Mouse (Mus musculus): ENCODE measurements at regions not wholly inside any gene's neighbourhood (a gene's known extent, or its start where the extent isn't known, plus 50 kb on each side); places are given as distances from the start of the nearest gene placed in this dataset.
"Not testable (repeated sequence)": the region's sequence is repeated elsewhere in the genome, so short reads cannot be mapped to it uniquely, and the experiment has no call there.

DNA sequence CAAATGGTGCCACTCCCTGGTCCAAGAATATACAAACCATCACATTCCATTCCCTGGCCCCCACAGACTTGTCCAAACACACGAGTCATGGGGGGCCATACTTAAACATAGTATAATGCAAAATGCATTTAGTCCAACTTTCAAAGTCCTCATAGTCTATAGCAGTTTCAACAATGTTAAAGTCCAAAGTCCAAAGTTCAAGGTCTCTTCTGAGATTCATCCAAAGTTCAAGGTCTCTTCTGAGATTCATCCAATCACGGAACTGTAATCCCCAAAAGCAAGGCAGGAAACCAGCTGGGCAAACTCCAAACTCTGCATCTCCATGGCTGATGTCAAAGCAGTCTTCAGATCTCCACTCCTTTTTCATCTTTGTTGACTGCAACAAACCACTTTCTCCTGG is 78.4 kb upstream of the Adtrp start:
- ATAC-seq (ENCODE audit: low FRiP score); H3K9me3 ChIP-seq; H3K9ac ChIP-seq; H3K27me3 ChIP-seq; H3K4me3 ChIP-seq; H3K4me2 ChIP-seq; H3K27ac ChIP-seq; H3K4me1 ChIP-seq (replicated peaks); H3K36me3 ChIP-seq: not testable (repeated sequence)
- WGBS = 84% methylated on average over 2 of the region's 2 CpGs

DNA sequence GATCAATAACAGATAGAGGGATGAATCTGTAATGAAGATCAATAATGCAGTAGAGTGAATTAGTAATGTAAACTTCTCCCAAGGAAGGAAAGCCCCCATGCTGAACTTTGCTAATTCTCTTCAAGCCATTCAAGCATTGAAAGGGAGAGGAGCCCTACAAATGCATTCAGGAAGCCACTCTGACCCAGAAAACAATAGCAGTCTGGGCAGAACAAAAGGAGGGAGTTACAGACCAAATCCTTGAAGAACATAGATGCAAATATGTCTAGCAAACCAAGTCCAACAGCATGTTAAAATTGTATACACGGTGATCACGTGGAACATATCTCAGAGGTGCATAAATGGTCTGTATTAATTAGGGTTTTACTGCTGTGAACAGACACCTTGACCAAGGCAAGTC is 77.7 kb upstream of the Adtrp start:
- no peak overlapping the region for H3K4me3 ChIP-seq
- no peaks in the 10 kb centered on the region for H3K9me3 ChIP-seq
- H3K36me3 ChIP-seq = no peaks in the 10 kb centered on the region
- no peak for ATAC-seq (ENCODE audit: low FRiP score)
- H3K4me1 ChIP-seq (replicated peaks) = no peaks in the 10 kb centered on the region
- no peak overlapping the region for H3K27ac ChIP-seq
- no peak overlapping the region for H3K4me2 ChIP-seq
- WGBS = 35% methylated on average over 2 of the region's 2 CpGs
- no peak overlapping the region for H3K9ac ChIP-seq
- H3K27me3 ChIP-seq = no peaks in the 10 kb centered on the region

DNA sequence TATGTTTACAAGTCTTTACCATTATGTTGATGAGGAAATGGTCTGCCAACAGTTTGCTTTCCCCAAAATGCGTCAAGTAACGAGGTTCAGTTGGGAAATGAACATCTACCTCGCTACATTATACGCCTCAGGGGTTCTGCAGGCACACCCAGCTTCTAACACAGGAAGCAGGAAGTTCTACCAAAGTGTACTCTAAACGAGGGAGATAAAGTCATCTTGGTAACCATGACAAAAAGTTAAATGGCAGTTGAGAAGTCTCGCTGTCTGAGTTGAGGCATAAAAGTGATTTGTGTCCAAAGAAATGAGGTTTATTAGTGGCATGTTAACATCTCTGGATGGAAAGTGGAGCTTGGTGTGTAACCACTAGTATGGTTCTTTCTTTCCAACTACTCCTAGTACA is 73.7 kb upstream of the Adtrp start:
- ATAC-seq (ENCODE audit: low FRiP score) = no peak
- H3K4me1 ChIP-seq (replicated peaks) = no peaks in the 10 kb centered on the region; the same call in 1 of the 2 replicates
- H3K27ac ChIP-seq = no peak overlapping the region
- 88% methylated on average over 6 of the region's 6 CpGs for WGBS
- H3K4me2 ChIP-seq = no peak overlapping the region
- no peaks in the 10 kb centered on the region for H3K27me3 ChIP-seq
- no peaks in the 10 kb centered on the region for H3K9me3 ChIP-seq
- H3K9ac ChIP-seq = no peak overlapping the region
- no peak overlapping the region for H3K4me3 ChIP-seq
- no peaks in the 10 kb centered on the region for H3K36me3 ChIP-seq

DNA sequence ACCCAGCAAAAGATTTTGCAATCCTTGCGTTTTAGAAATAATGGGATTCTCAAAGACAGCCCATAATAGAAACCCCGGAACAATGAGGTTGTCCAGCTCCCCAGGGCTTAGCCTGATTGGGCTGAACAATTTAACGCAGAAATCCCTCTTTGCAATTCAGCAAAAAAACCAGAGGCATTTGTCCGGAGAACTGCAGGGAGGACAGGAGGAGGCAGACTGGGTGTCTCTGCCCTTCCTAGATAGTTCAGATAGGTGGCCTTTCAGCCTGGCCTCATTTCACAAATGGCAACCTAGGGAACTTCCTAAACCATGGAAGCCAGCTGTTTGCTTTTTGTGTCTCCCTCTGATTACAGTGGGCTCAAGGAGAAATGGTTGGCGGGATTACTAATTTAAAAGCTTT is 71.0 kb upstream of the Adtrp start:
- ATAC-seq (ENCODE audit: low FRiP score) = no peak
- no peaks in the 10 kb centered on the region for H3K27me3 ChIP-seq
- no peak overlapping the region for H3K4me2 ChIP-seq
- no peaks in the 10 kb centered on the region for H3K9me3 ChIP-seq
- H3K27ac ChIP-seq = no peak overlapping the region
- H3K4me1 ChIP-seq (replicated peaks) = no peaks in the 10 kb centered on the region; the same call in 1 of the 2 replicates
- H3K9ac ChIP-seq = no peak overlapping the region
- WGBS = 32% methylated on average over 5 of the region's 5 CpGs
- H3K4me3 ChIP-seq = no peak overlapping the region
- H3K36me3 ChIP-seq = no peaks in the 10 kb centered on the region

DNA sequence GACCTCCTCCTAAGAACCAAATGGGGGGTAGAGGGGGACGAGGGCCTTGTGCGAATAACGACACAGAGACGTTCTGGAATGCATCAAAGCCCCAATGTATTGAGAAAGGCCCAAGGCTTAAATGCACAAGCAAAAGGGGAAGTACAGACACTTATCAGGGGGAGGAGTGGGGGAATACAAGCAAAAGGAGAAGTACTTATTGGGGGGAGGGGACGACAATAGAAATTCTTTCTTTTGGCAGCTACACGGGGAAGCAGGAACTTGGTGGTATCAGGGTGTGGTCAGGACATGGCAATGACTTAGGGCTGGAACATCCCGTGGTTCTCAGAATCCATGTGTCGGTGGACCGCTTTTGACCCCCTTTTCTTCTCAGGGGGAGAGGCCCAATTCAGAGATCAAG is 68.3 kb upstream of the Adtrp start:
- ATAC-seq (ENCODE audit: low FRiP score); H3K9me3 ChIP-seq; H3K27ac ChIP-seq; H3K9ac ChIP-seq; H3K4me1 ChIP-seq (replicated peaks); H3K36me3 ChIP-seq; H3K4me2 ChIP-seq; H3K4me3 ChIP-seq; H3K27me3 ChIP-seq: not testable (repeated sequence)
- 92% methylated on average over 9 of the region's 9 CpGs for WGBS

DNA sequence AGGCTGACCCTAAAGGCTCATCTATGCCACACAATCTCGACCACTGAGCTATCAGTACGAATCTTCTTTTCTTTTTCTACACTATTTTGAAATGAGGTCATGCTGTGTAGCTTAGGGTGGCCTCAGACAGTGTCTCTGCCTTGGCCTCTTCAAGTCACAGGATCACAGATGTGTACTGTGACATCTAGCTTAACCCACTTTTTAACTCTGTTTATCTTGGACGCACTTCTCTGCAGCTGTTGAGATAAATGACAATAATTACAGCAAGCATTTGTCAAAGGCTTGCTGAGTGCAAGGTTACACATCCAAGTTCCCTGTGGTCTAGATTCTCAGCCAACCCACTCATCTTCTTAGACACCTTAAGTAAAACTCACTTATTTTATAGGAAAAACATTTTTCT is 63.3 kb upstream of the Adtrp start:
- H3K9ac ChIP-seq = no peak overlapping the region
- no peak overlapping the region for H3K4me2 ChIP-seq
- no peaks in the 10 kb centered on the region for H3K9me3 ChIP-seq
- no peak for ATAC-seq (ENCODE audit: low FRiP score)
- no peak overlapping the region for H3K27ac ChIP-seq
- H3K27me3 ChIP-seq = no peaks in the 10 kb centered on the region
- WGBS = 73% methylated on average over 3 of the region's 3 CpGs
- no peaks in the 10 kb centered on the region for H3K36me3 ChIP-seq
- no peak overlapping the region for H3K4me3 ChIP-seq
- H3K4me1 ChIP-seq (replicated peaks) = no peaks in the 10 kb centered on the region

DNA sequence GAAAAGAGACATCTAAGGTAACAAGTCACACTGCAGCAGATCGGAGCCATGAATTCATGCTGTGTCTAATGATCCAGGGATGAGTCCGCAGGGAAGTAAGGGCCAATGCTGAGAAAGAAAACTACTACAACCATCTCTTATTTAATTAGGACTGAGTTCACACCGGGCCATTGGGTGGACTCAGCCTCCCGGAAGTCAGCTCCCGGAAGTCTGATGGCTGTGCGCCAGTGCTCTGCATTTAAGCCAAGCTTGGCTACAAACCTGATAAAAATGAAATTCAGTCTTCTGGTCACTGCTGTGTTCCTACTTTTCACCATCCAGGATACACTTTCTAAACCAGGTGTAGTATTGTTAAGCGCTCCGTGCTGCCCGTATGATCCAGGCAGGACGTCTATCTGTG is 62.8 kb upstream of the Adtrp start:
- Histone ChIP-seq H3K27me3 (no peaks in the 10 kb centered on the region), H3K9me3 (no peaks in the 10 kb centered on the region), H3K4me2 (no peak overlapping the region), H3K36me3 (no peaks in the 10 kb centered on the region), H3K27ac (no peak overlapping the region), H3K4me3 (no peak overlapping the region), H3K4me1 (replicated peaks) (no peaks in the 10 kb centered on the region), H3K9ac (no peak overlapping the region)
- ATAC-seq (ENCODE audit: low FRiP score) = no peak
- WGBS = 87% methylated on average over 10 of the region's 10 CpGs

DNA sequence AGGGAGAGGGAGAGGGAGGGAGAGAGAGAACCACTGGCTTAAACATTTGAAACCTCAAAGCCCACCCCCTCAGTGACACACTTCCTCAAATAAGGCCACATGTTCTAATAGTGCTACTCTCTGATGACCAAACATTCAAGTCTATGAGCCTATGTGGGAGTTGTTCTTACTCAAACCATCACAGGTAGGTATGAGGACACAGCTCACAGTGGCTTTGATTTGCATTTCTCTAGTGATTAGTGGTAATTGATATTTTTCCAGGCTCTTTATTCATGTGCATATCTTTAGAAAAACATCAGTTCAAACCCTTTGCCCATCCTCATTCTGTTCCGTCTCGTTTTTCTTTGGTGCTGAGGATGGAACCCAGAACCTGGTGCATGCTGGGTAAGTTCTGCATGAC is 59.5 kb upstream of the Adtrp start:
- ATAC-seq (ENCODE audit: low FRiP score) = no peak
- Histone ChIP-seq H3K4me2 (no peak overlapping the region), H3K36me3 (no peaks in the 10 kb centered on the region), H3K4me1 (replicated peaks) (no peaks in the 10 kb centered on the region), H3K27me3 (no peaks in the 10 kb centered on the region), H3K27ac (no peak overlapping the region), H3K4me3 (no peak overlapping the region), H3K9ac (no peak overlapping the region), H3K9me3 (no peaks in the 10 kb centered on the region)
- WGBS = 85% methylated on average over 2 of the region's 2 CpGs

DNA sequence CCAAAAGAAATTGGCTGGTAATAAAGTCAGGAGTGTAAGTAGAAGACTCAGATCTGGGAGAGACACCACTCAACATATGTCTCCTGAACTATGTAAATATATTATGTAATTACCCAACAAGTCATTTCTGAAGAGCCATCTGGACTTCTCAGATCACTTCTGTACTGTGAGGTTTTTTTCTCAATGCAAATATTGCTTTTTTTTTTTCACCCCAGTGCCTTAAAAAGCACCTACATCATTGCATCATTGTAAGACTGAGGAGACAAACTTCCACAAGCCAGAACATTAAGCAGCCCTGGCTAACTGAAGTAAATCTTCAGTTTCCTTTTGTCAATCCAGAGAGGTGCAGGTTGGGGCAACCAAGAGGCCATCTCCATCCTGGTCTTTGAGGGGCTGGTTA is 55.8 kb upstream of the Adtrp start:
- ATAC-seq (ENCODE audit: low FRiP score) = no peak
- Histone ChIP-seq H3K9ac (no peak overlapping the region), H3K4me1 (replicated peaks) (no peaks in the 10 kb centered on the region), H3K4me2 (no peak overlapping the region), H3K4me3 (no peak overlapping the region), H3K27ac (no peak overlapping the region), H3K36me3 (no peaks in the 10 kb centered on the region), H3K9me3 (no peaks in the 10 kb centered on the region), H3K27me3 (no peaks in the 10 kb centered on the region)

DNA sequence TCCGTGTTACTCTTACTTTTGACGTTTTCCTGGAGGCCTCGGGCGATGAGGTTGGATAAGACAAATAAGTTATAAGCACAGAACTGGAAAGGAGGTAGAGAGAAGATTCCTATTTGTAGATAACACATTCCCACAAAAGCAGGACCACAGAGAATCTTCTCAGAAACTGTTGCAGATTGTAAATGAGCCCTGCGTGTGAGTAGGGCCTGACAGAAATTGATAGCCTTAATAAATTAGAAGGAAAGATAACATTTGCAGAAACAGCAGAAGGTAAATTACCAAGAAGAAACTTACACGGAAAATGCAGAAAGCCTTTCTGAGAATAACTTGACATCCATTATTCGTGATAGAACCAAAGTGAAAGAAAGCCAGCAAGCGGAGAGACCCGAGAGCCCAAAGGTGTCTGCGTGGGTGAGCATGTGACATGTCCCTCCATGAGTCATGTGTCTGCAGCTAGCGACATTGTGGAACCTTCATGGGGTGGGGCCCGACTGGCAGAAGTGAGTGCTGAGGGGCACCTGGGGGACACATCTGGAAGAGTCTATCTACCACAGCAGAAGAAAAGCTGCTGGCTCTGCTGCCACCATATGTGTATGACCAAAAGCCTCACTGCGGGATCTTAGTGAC is 52.5 kb upstream of the Adtrp start:
- Histone ChIP-seq H3K27me3 (no peaks in the 10 kb centered on the region), H3K27ac (no peak overlapping the region), H3K4me1 (replicated peaks) (no peaks in the 10 kb centered on the region), H3K9ac (no peak overlapping the region), H3K4me3 (no peak overlapping the region), H3K4me2 (no peak overlapping the region), H3K9me3 (no peaks in the 10 kb centered on the region), H3K36me3 (no peaks in the 10 kb centered on the region)
- WGBS = 86% methylated on average over 13 of the region's 13 CpGs
- no peak for ATAC-seq (ENCODE audit: low FRiP score)

DNA sequence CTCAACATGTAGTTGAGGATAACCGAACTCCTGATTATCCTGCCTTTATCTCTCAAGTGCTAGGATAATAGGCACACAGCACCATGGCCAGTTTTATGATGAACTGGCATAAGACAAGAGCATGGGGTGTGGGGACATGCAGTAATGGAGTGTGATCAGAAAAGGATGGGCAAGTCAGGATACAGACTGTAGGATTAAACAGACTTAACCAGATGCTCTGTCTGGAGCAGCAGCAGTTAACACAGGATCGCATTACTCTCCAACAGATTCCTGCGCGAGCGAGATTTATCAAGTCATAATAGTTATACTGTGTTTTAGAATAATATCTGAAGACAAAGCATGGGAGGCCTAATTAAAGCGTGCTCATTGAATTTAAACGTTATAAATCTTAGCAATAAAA is 51.8 kb upstream of the Adtrp start:
- Histone ChIP-seq H3K9me3 (no peaks in the 10 kb centered on the region), H3K36me3 (no peaks in the 10 kb centered on the region), H3K27ac (no peak overlapping the region), H3K4me2 (no peak overlapping the region), H3K9ac (no peak overlapping the region), H3K27me3 (no peaks in the 10 kb centered on the region), H3K4me1 (replicated peaks) (no peaks in the 10 kb centered on the region), H3K4me3 (no peak overlapping the region)
- ATAC-seq (ENCODE audit: low FRiP score) = no peak
- 88% methylated on average over 7 of the region's 7 CpGs for WGBS

DNA sequence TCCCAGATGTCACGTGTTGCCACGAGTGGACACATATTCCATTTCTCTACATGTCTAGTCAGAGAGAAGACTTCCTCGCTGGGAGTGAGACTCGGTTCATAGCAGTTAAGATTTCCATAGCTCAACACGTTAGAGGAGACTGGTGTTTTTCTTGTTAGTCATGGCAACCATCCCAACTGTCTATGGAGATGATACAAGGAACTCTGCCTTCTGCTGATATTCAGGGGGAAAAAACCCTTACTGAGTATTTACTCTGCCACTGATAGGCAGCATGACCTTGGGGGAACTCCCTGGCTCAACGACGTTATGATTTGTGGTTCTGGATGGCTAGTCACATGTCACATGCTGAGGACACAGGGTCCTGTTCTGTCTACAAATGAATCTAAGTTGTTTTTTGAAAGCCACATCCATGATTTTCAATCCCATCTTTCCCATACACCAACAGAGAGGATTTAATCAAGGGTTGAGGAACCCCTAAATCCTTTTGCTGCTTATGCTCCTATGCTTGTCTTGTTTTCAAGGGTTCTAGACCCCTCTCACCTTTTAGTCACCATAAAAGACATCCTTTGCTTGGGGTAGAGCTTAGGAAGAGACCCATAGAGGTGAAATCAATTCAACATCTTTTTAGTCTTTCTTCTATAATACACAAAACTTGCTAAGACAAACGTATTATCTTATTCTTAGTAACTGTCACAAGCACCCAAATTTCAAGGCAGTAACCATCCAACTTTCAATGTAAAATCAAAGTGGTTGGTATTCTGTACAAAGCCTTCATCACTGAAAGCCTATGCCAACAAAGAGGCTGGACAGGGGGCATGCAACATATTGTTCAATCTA is 50.2 kb upstream of the Adtrp start:
- Histone ChIP-seq H3K36me3 (no peaks in the 10 kb centered on the region), H3K9ac (no peak overlapping the region), H3K27ac (no peak overlapping the region), H3K27me3 (no peaks in the 10 kb centered on the region), H3K4me1 (replicated peaks) (no peaks in the 10 kb centered on the region), H3K9me3 (no peaks in the 10 kb centered on the region), H3K4me3 (no peak overlapping the region), H3K4me2 (no peak overlapping the region)
- WGBS = 88% methylated on average over 8 of the region's 8 CpGs
- no peak for ATAC-seq (ENCODE audit: low FRiP score)
